8 mouse cellular contexts compared by ENCODE assay signal in genomic region chr13:83524159-83524901, GRCm38 (mm10). TPM values are rescaled to one million over a fixed set of nuclear protein-coding genes. Genes with fewer than 3 reads are reported as not detected.
A peak's percentile ranks its signal among the peaks of the same experiment; 100 is the strongest.
DNase-seq lines count a peak whose midpoint lies in the region; ATAC-seq and TF ChIP-seq lines count a peak whose summit lies in the region.

No protein-coding gene starts in this region.

- H3K36me3 ChIP-seq in forebrain, embryonic 12.5 days (replicated peaks), result no peaks in the 10 kb centered on the region
- H3K36me3 ChIP-seq in heart, embryonic 16.5 days (ENCODE audit: control insufficient read depth, insufficient read depth), result no peaks in the 10 kb centered on the region
- no peaks in the 10 kb centered on the region for H3K36me3 ChIP-seq in liver, postnatal 0 days (replicated peaks; ENCODE audit: insufficient read depth, low read length)
- no peaks in the 10 kb centered on the region for H3K36me3 ChIP-seq in neural tube, embryonic 13.5 days
- H3K36me3 ChIP-seq in testis, adult 2 months (ENCODE audit: control insufficient read depth, insufficient read depth, low read length), result no peaks in the 10 kb centered on the region

- DNase-seq in A20 (ENCODE audit: low read depth, low spot score), result peak; percentile 90
- DNase-seq in kidney, postnatal 25 days, result peak; percentile 62 to 76
- peak; percentile 73 for DNase-seq in liver, postnatal 0 days

- H3K27me3 ChIP-seq in forebrain, embryonic 12.5 days, result peaks cover 8% of the 10 kb centered on the region; the same call in 1 of the 2 replicates
- no peaks in the 10 kb centered on the region for H3K27me3 ChIP-seq in heart, embryonic 16.5 days (ENCODE audit: control insufficient read depth, insufficient read depth, low read length)
- 0 out of 2 replicates have a peak, but pooled peaks cover 3% of the 10 kb centered on the region for H3K27me3 ChIP-seq in liver, postnatal 0 days (ENCODE audit: insufficient read depth, low read length)
- peaks cover 9% of the 10 kb centered on the region for H3K27me3 ChIP-seq in neural tube, embryonic 13.5 days
- no peaks in the 10 kb centered on the region for H3K27me3 ChIP-seq in testis, adult 2 months (ENCODE audit: control insufficient read depth, insufficient read depth, low read length)

- H3K4me3 ChIP-seq in brown adipose tissue, adult 24 weeks (ENCODE audit: insufficient read depth, low read depth, low read length), result peak overlapping the region; percentile 72
- H3K4me3 ChIP-seq in forebrain, embryonic 12.5 days (replicated peaks), result peak overlapping the region; percentile 63
- peak overlapping the region; percentile 86 for H3K4me3 ChIP-seq in heart, embryonic 16.5 days (ENCODE audit: low read length)
- peak overlapping the region; percentile 81 for H3K4me3 ChIP-seq in liver, postnatal 0 days (ENCODE audit: low read depth, low read length)
- peak overlapping the region; percentile 67 for H3K4me3 ChIP-seq in neural tube, embryonic 13.5 days
- peak overlapping the region; percentile 87 for H3K4me3 ChIP-seq in testis, adult 2 months (ENCODE audit: control insufficient read depth, low read depth, low read length)

- H3K4me2 ChIP-seq in forebrain, embryonic 12.5 days, result peak overlapping the region; percentile 78
- peak overlapping the region; percentile 65 for H3K4me2 ChIP-seq in heart, embryonic 16.5 days (ENCODE audit: low read depth, low read length)
- H3K4me2 ChIP-seq in liver, postnatal 0 days (ENCODE audit: low read depth, low read length), result peak overlapping the region; percentile 71
- H3K4me2 ChIP-seq in neural tube, embryonic 13.5 days, result peak overlapping the region; percentile 82

- peaks cover 2% of the 10 kb centered on the region; the same call in 1 of the 2 replicates for H3K4me1 ChIP-seq in brown adipose tissue, adult 24 weeks (ENCODE audit: control insufficient read depth, insufficient read depth, insufficient read length, low read length)
- no peaks in the 10 kb centered on the region; the same call in 1 of the 2 replicates for H3K4me1 ChIP-seq in forebrain, embryonic 12.5 days
- H3K4me1 ChIP-seq in heart, embryonic 16.5 days (ENCODE audit: control insufficient read depth, insufficient read depth, low read length), result peaks cover 8% of the 10 kb centered on the region; the same call in 1 of the 2 replicates
- H3K4me1 ChIP-seq in liver, postnatal 0 days (ENCODE audit: insufficient read depth), result peaks cover under 1% of the 10 kb centered on the region; the same call in 1 of the 2 replicates
- peaks cover 9% of the 10 kb centered on the region; the same call in 1 of the 2 replicates for H3K4me1 ChIP-seq in neural tube, embryonic 13.5 days (replicated peaks)
- H3K4me1 ChIP-seq in testis, adult 2 months (ENCODE audit: control insufficient read depth, insufficient read depth, low read length), result peaks cover 8% of the 10 kb centered on the region; the same call in 1 of the 2 replicates

- under 1% methylated on average over 41 of the region's 43 CpGs for WGBS in forebrain, embryonic 12.5 days
- WGBS in heart, embryonic 16.5 days, result under 1% methylated on average over 43 of the region's 43 CpGs
- WGBS in liver, postnatal 0 days (ENCODE audit: insufficient replicate concordance), result under 1% methylated on average over 43 of the region's 43 CpGs
- 1% methylated on average over 42 of the region's 43 CpGs for WGBS in neural tube, embryonic 13.5 days

- no peak for TF ChIP-seq EP300 in liver, postnatal 0 days (IDR thresholded peaks at IDR 0.05; ENCODE audit: low read depth)

- no peak for TF ChIP-seq CTCF in liver, postnatal 0 days (IDR thresholded peaks at IDR 0.05; ENCODE audit: low read depth)
- TF ChIP-seq CTCF in testis, adult 2 months (IDR thresholded peaks at IDR 0.05; ENCODE audit: control insufficient read depth, insufficient read depth, insufficient replicate concordance, low read depth, low read length), result no peak

- peak; percentile 81 for ATAC-seq in forebrain, embryonic 12.5 days (ENCODE audit: low FRiP score)
- ATAC-seq in heart, embryonic 16.5 days (replicated peaks; ENCODE audit: extremely low read depth, insufficient read depth, low FRiP score), result peak; percentile 78
- ATAC-seq in liver, postnatal 0 days, result peak; percentile 83
- peak; percentile 88 for ATAC-seq in neural tube, embryonic 13.5 days (ENCODE audit: low read depth)

- TF ChIP-seq POLR2A in testis, adult 2 months (IDR thresholded peaks at IDR 0.05; ENCODE audit: control insufficient read depth, low read depth, low read length), result 0 out of 2 replicates have a peak, but pooled peaks have one; percentile 28

- H3K27ac ChIP-seq in brown adipose tissue, adult 24 weeks (replicated peaks; ENCODE audit: low read depth, low read length), result peak overlapping the region; percentile 87
- peak overlapping the region; percentile 63 for H3K27ac ChIP-seq in forebrain, embryonic 12.5 days
- H3K27ac ChIP-seq in heart, embryonic 16.5 days (ENCODE audit: low read length), result peak overlapping the region; percentile 95
- H3K27ac ChIP-seq in liver, postnatal 0 days (ENCODE audit: low read depth), result peak overlapping the region; percentile 80
- peak overlapping the region; percentile 89 for H3K27ac ChIP-seq in neural tube, embryonic 13.5 days (replicated peaks)
- H3K27ac ChIP-seq in testis, adult 2 months (ENCODE audit: control insufficient read depth, insufficient read depth, low read depth, low read length), result peak overlapping the region; percentile 59; the same call in 1 of the 2 replicates

- H3K9ac ChIP-seq in forebrain, embryonic 12.5 days, result peak overlapping the region; percentile 62
- peak overlapping the region; percentile 86 for H3K9ac ChIP-seq in heart, embryonic 16.5 days (ENCODE audit: low read length)
- peak overlapping the region; percentile 70 for H3K9ac ChIP-seq in liver, postnatal 0 days (replicated peaks)
- H3K9ac ChIP-seq in neural tube, embryonic 13.5 days, result peak overlapping the region; percentile 80

- H3K9me3 ChIP-seq in forebrain, embryonic 12.5 days, result no peaks in the 10 kb centered on the region
- no peaks in the 10 kb centered on the region for H3K9me3 ChIP-seq in heart, embryonic 16.5 days (replicated peaks; ENCODE audit: control insufficient read depth, low read length)
- H3K9me3 ChIP-seq in liver, postnatal 0 days (ENCODE audit: low read length), result no peaks in the 10 kb centered on the region
- H3K9me3 ChIP-seq in neural tube, embryonic 13.5 days, result no peaks in the 10 kb centered on the region

RNA-seq across cellular contexts. Expression of gene Mef2c, which starts 20.5 kb away (rescaled TPM):
- polyA plus RNA-seq in brown adipose tissue, adult 24 weeks (2012; ENCODE audit: insufficient read depth, insufficient read length, missing spikeins), result 14.3 and 24.7 TPM in 2 replicates
- 29.4 and 33.3 TPM in 2 replicates for polyA plus RNA-seq in forebrain, embryonic 12.5 days (2016; fragmentation: Nextera tagmentation; extraction: Ambion mirVana)
- 89.6 and 116 TPM in 2 replicates for polyA plus RNA-seq in heart, embryonic 16.5 days (2015; fragmentation: Nextera tagmentation; extraction: Ambion mirVana)
- polyA plus RNA-seq in liver, postnatal 0 days (2015; fragmentation: Nextera tagmentation; extraction: Ambion mirVana), result 13.5 and 14.0 TPM in 2 replicates
- polyA plus RNA-seq in neural tube, embryonic 13.5 days (2015; fragmentation: Nextera tagmentation; extraction: Ambion mirVana), result 31.6 and 43.4 TPM in 2 replicates
- polyA plus RNA-seq in testis, adult 2 months (2012; rRNA removed), result 4.0 and 4.2 TPM in 2 replicates

Comparison
In these comparisons a context has a peak if more than half of its experiments do, and no peak if none do; other contexts are left out.
1. Peak in every context shown above with its lines: DNase-seq, ATAC-seq, H3K4me3 ChIP-seq and H3K27ac ChIP-seq.